Mouse (Mus musculus) kidney, adult 9 months (tissue): ENCODE measurements around the gene Klhl23.

ENCODE experiments used
- DNase-seq: peaks from one replicate; pipeline ENCODE4 v3.0.0; 2022

The Klhl23 gene

DNA sequence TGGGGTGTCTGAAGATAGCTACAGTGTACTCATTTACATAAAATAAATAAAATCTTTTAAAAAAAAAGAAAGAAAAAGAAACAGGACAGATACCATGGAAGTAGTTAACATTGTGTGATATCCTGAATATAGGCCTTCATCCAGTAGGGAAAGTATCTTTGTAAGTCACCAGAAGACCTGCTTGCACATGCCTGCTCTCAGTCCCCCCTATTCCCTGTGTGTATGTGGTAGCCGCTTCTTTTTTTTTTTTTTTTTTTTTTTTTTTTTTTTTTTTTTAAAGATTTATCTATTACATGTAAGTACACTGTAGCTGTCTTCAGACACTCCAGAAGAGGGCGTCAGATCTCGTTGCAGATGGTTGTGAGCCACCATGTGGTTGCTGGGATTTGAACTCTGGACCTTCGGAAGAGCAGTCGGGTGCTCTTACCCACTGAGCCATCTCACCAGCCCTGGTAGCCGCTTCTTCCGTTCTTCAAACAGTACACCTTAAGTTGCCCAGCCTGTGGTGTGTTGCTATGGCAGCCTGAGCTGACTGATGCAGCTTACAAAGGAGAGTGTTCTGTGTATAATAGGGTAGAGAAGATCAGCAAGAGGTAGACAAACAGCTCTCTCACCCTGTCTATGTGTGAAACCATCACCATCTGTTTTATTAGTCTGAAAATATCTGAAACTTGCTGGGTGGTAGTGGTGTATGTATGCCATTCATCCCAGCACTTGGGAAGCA is 15.7 kb downstream of the Klhl23 start:
- no peak for DNase-seq

DNA sequence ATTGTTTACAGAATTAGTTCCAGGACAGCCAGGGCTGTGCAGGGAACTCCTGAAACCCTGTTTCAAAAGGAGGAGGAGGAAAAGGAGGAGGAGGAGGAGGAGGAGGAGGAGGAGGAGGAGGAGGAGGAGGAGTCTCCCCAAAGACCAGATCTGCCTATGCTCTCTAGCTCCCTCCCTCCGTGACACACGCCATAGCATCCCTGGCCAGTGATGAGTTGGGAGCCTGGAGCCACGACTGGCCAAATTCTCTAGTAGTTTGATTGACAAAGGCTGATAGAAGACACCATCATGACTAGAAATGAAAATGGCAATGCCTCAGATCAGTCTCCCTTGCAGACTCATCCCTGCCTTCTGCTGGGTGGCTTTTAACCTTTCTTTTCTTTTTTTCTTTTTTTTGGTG is 16.3 kb downstream of the Klhl23 start:
- DNase-seq, result no peak

DNA sequence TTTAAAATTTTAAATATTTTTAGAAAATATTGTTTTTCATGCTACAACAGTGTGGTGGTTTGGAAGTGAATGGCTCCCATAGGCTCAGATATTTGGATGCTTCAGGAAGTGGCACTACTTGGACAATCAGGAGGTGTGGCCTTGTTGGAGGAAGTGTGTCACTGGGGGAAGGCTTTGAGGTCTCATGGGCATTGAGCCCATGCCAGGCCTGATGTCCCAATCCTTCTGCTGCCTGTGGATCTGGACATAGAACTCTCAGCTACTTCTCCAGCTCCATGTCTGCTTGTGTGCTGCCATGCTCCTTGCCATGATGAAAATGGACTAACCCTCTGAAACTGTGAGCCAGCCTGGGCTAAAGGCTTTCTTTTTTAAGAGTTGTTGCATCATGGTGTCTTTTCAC is 17.0 kb downstream of the Klhl23 start:
- DNase-seq, result no peak

DNA sequence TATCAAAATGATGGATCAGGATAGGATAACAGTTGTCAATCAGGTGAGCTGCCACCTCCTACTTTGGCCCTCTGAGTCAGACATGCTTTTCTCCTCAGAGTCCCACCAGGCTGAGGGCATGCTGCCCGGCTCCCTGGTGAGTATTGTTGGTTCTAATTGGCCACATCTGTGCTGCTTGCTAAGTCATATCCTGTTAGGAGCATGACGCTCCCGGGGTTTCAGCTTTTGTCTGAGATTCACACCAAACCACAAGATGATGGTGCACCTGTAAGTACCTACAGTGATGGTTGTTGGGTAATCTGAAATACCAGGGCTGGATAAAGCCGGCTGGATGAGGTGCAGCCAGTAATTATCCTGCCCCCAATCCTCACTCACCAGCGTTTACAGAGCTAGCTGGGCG is 18.5 kb downstream of the Klhl23 start:
- DNase-seq, result no peak

DNA sequence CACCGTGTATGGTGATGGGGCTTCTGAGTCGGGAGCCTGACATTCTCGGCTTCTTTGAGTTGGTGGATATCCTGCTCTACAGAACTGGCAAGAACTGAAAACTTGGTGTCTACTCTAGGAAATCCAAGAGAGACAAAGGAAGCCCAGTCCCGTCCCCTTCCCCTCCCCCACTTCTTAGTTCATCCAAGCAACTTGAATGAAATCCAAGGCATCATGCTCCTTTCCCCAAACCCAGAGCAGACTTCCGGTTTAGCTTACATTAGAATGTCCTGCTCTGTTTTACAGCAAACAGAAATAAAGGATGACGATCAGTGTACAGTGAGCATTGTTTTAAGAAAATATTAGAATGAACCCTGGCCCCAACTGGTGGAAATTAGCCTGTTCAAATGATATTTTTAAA is 27.5 kb downstream of the Klhl23 start:
- DNase-seq, result peak; percentile 26

DNA sequence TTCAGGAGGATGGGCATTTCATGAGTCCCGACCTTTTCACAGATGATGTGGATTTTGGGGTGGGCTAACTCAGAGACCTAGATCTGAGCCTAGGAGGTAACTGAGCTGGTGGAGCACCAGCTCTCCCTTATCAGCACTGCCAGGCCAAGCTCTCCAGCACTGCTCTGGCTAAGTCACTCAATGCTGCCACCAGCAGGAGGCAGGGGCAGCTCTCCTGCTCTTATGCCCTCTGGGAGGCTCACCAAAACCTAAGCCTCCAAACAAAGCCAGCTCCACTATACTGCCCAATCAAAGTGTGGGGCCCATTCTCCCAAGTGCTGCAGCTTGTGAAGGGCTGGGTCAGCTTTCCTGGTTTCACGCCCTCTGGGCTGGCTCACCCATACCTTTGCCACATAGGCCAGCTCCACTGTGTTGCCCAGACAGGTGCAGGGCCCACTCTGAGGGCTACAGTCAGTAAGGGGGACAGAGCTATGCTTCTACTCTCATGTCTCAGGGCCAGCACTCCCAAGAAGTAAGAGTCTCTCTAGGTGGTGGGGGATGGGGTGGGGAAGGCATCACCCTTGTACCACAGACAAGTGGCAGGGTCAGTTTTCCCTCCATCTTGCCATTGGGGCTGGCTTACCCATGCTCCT is 29.8 kb downstream of the Klhl23 start:
- no peak for DNase-seq

DNA sequence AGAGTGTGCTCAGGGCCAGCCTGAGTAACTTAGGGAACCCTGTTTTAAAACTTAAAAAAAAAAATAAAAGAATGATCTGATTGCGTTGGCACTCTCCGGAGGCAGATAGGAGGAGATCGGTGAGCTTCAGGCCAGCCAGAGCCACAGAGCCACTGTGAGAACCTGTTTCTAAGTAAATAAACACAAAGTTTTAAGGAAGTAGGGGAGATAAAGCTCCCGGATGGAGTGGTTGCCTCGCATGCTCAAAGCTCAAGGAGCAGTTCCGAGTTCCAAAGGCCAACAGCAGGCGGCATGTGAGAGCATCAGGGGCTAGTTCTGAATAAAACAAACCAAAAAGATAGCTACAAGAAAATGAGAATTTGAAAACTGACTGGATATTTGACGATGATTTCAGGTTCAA is 34.6 kb downstream of the Klhl23 start:
- peak; percentile 24 for DNase-seq

DNA sequence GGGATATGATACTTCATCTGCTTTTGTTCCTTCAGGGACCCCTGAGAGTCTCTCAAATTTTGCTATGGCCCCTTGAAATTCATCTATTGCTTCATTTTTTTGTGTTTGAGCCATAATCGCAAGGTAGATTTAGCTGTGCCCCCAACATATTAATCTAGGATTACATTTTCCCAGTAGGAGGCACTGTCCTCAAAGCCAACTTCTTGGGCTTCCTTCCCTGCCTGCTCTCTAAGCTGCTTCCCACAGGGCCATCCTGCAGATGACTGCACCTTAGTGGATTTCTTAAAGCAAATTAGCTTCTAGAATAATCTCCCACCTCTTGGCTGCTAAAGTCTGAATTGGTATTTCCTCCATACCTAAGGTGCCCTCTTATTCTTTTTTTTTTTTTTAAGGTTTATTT is 36.1 kb downstream of the Klhl23 start:
- peak; percentile 14 for DNase-seq

DNA sequence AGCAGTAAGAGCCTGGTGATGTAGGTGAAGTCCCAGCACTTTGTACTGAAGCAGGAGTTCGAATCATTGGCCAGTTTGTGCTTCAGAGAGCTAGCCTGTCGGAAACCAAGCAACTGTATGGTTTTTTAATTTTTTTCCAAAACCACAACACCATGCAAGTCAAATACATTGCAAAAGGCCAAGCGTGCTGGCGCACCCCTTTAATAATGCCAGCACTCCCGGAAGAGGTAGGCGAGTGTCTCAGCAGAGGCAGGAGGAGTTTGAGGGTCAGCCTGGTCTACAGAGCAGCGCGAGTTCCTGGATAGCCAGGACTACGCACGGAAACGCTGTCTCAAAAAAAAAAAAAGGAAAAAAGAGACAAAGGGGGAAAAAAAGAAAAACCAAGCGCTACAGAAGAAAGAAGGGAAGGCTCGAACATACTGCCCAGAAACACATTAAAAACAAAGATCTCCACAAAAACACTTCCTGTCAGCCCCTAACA is 39.3 kb downstream of the Klhl23 start:
- peak; percentile 46 for DNase-seq

DNA sequence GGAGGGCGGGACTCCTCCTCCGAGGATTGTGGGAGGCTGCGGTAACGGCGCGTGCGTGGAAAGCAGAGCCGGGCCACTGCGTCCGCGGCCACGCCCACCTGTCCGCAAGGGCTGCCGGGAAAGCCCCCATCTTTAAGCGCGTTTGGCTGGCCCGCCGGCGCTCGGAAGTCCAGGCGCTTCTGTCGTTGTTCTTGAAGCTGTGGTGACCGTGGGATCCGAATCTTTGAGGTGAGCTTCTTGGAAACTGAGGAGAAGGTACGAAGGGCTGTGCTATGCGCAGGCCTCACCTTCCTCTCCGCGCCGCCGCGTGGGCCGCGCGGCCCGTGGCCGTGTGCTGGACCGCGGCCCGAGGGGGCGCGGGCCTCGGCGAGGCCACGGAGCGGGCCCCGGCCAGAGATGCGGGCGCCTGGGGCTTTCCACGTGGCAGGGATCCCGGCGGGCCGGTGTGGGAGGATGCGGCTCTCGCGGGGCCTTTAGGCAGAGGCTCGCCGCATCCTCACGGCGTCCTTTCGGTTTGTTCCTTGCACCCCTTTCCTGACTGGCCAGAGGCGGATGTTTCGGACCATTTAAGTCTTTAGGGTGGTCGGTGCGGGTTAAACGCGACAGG is 39.8 kb downstream of the Klhl23 start, which contains the start of gene Ssb:
Gene Ssb (plus strand): TSS at position 78 of the 607 bp plus-strand sequence.
- peak; percentile 95 for DNase-seq

DNA sequence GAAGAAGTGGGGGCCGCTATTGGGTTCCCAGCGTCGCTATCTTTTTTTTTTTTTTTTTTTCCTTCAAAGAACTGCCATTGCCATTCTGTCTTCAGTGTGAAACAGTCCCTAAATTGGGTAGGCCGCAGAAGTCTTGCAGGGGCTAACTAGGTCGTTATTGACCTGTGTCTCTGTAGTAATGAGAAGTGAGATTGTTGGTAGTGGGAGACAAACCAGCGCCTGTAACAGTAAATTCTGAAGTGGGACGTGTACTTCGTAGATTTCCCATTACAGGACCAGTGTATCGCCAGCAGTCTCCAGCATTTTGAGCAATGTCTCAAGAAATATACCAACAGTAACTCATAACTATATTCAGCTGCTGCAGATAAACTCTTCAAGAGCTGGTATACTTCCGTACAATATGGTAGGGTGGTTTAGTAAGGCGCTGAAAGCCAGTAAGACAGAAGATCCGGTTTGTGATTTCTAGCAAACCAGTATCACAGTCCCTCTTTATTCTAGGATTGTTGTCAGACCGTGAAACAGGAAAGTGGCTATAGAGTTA is 40.4 kb downstream of the Klhl23 start:
- peak; percentile 9 for DNase-seq

DNA sequence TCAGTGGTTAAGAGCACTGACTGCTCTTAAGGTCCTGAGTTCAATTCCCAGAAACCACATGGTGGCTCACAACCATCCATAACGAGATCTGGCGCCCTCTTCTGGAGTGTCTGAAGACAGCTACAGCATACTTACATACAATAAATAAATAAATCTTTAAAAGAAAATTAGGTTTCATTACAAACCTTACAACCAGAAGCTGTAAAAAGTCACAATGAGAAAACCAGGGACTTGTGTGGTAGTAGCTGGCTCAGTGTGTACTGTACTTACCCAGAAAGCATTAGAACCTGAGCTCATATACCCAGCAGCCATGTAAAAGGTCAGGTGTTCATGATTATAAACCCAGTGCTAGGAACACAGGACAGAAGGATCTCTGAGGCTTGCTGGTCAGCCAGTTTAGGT is 62.2 kb downstream of the Klhl23 start:
- DNase-seq, result no peak

DNA sequence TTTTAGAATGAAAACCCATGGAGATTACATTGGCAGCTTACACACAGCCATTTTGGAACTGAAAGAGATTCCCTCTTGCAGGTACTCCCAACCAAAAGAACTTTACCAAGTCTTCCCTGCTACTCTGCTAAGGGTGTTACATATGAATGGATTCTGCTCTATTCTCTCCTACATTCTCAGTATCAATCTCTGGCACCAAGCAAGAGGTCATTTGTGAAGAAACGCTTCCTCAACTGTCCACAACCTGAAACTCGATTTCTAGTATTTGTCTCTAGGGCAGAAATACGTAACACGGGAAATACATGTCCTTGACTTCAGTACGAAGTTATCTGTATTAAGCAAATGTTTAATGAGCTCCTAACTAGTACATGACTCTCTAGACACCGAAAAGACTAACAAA is 62.8 kb downstream of the Klhl23 start:
- no peak for DNase-seq

DNA sequence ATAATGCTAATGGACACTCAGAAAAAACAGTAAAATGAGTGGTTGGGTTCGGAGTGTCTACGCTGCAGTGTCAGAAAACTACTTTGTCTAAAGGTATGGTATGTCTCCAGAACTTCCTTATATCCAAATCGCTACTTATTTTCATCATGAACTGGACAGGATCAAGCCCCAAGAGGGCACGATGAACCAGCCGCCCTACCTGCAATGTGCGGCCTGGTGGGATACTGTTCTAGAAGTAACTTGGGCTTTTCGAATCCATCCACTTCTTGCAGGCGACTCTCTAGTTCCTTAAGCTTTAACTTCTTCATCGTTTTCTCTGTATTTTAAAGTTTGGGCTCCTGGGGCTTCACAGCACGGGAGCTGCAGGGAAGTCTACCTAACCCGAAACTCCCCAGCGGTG is 63.3 kb downstream of the Klhl23 start:
- peak; percentile 26 for DNase-seq

DNA sequence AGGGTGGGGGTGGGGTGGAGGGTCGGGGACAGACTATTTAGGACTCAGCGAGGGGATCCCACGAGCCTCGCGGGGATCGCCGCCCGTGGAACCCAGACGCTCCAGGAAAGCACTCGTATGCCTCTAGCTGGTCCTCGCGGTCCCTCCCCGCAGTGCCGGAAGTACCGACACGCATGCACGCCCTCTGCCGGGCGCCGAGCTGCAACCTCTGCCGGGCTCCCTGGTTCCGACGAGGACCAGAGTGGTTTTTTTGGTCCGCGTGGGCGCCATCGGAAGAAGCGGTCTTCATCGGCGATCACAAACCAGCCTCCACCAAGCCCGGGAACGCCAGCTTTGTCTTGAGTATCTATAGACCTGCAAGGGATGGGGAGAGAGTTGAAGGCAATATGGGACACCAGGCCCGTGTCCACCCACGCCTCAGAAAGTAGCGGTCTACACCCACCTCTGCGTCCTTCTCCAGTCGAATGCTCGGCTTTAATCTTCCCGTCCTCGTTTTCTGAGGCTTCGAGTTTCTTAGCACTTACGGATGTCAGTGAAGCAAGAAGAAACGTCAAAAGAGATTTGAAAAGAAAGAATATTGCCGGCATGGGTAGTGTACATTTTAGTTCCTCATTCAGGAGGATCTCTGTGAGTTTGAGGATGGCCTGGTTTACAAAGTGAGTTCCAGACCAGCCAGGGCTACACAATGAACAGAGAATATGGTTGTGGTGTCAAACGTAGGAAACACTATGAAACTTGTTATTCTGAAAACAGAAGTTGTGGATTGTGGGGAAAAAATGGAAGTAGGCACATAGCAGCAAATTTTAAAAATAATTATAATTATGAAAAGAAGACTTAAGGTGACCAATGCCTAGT is 63.9 kb downstream of the Klhl23 start, which contains the start of gene Mettl5:
Gene Mettl5 (minus strand): TSS at position 165 of the 855 bp plus-strand sequence.
- DNase-seq, result peak; percentile 87
